Mouse (Mus musculus): ENCODE measurements around the gene 5730596B20Rik.

Gene 5730596B20Rik

DNA sequence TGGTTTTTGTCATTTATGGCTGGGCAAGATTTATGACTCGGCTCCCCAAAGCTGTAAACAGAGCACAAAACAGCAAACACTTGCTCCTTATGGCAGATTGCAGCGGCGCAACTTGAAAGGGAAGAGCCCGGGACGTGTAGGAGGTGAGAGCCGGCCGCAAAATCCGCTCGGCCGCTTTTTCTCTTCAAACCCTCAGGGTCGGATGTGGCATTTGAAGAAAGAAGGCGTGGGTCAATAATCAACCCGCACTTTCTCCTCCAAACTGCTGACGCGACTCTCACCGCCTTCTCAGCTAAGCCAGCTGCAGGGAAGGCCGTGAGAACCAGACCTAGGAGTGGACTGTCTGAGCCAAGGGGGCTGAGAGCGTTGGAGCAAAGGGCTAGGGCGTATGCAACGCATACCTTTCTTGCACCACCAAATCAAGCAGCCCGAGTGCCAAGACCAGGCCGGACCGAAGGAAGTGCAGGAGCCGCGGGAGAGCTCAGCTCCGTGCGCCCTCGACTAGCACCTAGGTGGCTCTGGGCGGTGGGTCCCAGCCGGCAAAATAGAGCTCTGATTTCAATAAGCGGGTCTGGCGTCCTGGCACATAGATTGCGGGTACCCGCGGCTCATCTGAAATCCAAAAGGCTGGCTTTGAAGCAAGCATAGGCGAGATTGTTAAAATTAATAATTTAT is at the start of gene 5730596B20Rik:
Gene 5730596B20Rik, plus strand, starts transcription at position 438 of the 675 bp plus-strand sequence.
- DNase-seq (ENCODE audit: low spot score): no peak

DNA sequence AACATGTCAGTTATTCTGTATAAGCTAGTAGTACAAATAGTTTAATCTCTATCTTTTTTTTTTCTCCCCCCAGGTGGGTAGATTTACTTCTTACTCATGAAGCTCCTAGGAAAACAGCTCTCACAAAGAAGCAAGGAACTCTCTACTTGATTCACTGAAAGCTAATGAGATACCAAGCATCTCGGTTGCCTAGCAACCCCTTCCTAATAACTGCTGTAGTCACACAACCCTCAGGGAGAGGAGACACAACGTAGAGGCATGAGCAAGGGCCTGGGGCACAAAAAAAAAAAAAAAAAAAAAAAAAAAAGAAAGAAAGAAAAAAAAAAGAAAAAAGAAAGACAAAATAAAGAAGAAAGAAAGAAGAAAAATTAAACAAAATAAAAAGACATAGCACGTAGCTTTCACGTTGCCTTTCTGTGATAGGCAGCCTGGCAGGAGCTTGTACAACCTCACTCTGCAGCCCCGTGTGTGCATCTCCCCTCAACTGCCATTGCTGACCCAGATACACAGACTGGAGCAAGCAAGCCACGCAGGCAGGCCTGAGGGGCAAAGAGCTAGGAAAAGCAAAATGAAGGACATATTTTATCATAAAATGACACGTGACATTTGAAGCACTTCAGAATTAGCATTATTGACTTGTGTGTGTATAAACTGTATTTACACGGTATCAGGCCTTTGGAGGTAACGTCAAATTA is 39.3 kb upstream of the 5730596B20Rik start:
- DNase-seq (ENCODE audit: low spot score): no peak

DNA sequence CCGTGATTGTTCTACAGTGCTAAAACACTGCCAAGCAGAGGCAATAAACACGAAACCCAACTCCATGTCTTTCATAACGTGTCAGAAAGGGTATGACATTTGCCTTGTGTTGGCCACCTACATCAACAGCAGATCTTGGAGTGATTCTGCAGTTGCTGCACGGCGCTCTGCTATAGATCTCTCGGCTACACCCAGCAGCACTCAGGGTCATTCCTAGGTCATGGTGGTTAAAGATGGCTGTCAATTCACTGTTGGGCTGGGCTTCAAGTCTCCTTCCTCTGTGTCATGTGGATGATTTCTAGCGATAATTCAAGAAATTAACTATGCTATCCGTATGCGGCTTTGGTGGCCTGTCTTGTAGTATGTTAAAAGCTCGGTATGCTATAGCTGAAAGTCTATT is 38.7 kb upstream of the 5730596B20Rik start:
- no peak for DNase-seq (ENCODE audit: low spot score)

DNA sequence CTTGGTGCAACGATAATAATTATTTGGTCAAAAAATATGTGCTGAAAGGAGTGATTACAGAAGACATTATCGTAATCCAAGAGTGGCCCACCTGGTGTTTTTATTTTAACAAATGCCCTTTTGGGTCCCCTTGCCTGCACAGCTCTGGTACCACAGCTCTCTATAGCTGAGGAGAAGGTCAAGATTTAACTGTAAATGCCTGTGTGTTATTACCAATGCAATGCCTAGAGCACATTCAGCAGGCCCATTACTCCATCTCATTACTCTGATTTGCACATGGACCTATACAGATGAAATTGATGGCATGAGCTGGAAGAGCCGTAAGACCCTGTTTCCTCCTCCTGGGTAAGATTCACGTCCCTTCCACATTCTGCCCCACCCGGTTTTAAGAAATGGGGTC is 38.2 kb upstream of the 5730596B20Rik start:
- DNase-seq (ENCODE audit: low spot score): no peak

DNA sequence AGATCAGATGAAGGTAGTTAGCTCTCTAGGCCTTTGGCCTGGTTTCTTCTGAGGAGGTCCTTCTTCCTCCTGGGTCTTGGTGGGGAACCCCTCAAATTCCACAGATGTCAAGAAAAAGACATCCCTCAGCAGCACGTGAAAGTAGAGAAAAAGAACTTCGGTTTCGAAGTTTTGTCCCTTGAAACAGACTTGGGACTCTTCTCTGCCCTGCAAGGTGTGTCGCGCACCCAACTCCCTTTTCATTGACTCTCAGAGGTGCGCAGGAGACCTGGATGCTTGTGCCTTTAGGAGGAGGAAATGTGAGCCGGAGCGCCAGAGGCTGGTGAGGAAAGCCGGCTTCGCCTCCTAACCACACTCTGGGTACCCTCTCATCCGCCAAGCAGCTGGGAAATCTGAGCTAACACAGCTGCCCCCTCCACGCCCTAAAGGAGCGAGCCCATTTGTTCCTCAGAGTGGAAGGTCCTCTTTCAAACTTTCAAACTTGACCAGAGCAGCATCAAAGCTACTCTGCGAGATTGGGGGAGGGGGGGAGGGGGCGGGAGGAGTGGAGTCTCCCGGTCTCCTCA is 26.8 kb upstream of the 5730596B20Rik start:
- DNase-seq (ENCODE audit: low spot score): no peak

DNA sequence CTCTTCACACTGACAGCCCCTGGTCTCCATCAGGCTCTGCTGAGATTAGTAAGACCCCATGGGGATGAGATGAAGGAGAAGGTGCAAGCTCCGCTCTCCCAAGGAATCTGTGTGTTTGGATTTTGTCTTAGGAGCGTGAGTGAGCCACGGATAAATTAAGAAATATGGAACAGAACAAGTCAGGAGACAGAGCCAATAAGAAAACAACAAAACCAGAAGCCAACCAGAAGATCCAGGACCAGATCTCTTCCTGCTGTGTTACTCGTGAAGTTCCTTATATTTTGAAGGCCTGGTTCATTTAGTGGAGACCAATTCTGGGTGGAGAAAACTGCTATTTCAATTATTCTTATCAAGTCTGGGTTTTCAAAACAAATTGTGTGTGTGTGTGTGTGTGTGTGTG is 25.7 kb upstream of the 5730596B20Rik start:
- no peak for DNase-seq (ENCODE audit: low spot score)

DNA sequence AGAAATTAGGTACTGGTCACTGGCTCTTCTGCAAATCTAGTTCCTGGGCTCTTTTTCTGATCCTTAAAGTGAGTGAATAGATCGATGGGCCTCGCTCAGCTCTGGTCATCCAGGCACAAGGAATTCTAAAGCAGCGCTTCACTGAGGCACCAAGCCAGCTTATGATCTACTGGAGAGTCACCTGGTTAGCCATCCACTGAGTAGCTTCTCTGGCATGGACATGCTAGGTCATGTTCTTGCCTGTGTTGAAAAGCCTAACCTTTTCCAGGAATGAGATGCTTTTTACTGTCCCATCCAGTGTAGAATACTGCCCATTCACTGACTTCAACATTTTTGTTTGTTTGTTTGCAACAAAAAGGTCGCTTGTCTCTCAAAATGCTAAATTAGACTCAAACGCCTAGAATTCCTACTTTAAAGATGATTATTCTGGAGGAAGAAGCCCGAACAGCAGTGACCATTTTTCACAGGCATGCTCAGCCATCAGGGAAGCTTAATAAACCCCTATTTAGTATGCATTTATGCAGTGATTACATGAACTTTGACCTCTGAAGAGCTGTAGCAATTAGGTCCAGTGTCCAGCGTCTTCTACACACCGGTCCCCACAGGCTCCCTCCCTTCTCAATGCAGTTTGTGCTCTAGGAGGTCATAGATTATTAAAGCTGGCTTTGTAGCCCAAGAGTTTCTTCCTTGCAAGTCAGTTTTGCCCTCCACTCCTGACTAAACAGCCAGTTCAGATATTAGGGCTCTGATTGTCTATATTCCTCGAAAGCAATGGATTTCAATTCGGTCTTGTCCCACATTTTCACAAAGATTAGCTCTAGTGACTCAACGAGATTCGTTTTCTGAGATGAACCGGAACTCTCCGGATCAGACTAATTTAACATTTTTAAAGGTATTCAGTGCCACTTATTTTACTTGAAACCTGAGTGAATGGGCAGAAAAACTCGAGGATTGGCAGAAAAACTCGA is 24.8 kb upstream of the 5730596B20Rik start:
- no peak for DNase-seq (ENCODE audit: low spot score)

DNA sequence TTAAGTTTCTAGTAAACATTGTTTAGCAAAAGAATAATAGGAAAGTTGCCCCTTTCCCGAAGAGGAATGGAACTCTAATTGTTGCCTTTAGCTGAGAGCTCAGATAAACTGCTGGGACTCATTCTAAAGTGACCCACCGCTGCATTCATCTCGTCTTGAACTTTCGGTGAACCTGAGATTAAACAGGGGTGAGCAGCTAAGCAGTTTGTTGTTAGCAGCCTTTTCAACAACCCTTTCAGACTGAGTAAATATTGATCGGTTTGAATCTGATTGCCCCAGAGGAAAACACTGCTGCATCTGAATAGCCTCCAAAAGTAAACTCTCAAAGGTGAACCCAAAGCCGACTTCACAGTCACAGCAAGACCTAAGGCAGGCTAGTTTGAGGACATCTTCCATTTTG is 24.0 kb upstream of the 5730596B20Rik start:
- DNase-seq (ENCODE audit: low spot score): no peak

DNA sequence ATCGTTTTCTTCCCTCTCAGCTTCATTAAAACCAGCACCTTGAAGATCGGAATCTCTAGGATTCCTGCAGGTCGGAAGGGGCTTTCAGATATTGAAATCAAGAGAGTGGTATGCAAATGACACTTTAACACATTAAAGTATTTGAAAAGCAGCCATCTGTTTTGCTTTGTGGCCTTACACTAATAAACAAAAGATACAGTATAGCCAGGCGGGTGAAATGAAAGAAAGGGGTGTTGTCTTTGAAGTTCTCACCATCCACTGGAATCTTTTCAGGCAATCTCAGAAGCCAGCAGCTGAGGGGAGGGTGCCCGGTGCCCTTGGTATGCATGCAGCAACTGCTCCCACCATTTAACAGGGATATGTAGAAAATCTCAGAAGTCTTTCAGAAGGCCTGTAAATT is 23.3 kb upstream of the 5730596B20Rik start:
- DNase-seq (ENCODE audit: low spot score): no peak

DNA sequence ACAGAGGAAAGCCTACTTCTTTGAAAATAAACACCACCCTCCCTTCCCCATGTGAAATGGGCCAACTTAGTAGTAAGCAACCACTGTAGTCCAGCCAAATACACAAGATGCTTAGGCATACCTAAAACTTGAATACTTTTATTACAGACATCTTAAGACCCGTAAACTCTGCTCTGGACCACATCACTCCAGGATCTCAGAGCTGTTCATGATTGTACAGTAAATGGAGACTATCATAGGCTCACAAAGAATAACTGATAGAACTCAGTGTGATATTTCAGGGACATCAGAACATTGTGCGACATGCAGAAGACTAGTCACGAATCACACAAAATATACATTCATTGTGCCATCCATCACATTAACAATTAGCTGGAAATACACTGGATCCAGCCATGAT is 21.8 kb upstream of the 5730596B20Rik start:
- no peak for DNase-seq (ENCODE audit: low spot score)

DNA sequence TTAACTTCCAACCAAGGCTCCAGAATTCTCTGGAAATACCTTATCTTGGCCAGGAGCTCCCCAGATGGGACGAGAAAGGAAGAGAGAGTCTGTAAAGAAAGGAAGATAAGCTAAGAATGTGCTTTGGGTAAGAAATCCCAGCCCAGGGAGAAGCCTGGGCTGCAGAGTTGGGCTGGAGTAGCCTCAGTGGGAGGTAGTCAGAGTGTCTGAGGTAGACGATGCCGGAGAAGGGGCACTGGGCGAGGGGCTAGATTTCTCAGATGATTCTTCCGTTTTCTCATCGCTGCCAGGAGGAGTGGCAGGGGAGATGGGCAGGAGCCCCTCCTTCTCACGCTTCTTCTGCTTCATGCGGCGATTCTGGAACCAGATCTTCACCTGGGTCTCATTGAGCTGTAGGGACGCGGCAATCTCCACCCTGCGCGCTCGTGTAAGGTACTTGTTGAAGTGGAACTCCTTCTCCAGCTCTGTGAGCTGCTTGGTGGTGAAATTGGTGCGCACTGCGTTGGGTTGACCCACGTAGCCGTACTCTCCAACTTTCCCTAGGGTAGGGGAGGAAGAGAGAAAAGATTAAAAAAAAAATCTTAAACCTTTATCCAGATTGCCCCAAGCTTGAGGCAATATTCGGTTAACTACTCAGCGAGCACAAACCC is 20.6 kb upstream of the 5730596B20Rik start:
- DNase-seq (ENCODE audit: low spot score): no peak

DNA sequence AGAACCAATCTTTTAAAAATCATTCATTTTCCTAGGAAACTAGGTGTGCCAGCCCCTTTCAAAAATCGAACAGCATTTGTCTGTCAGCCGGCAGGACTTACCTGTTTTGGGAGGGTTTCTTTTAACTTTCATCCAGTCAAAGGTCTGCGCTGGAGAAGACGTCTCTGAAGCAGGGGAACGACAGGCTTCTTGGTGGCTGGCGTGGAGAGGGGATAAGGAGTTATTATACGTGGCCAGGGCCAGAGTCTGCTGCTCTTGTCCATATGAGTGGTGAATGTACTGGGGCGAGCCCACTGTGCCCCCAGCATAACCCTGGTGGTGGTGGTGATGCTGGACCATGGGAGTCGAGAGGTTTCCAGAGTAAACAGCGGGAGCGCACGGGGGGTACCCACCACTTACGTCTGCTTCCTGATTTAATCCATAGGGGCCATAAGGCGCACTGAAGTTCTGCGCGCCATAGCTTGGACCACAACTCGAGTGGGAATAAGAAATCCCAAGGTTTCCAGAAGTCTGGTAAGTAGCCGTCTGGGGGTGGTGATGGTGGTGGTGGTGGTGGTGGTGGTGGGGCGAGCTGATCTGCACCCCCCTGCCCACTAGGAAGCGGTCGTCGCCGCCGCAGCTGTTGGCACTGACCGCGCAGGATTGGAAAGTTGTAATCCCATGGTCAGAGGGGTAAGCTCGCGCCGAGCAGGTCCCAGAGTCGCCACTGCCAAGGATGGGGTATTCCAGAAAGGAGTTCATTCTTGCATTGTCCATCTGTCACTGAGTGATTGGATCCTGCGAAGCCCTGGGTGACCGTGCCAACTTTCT is 19.6 kb upstream of the 5730596B20Rik start:
- no peak for DNase-seq (ENCODE audit: low spot score)

DNA sequence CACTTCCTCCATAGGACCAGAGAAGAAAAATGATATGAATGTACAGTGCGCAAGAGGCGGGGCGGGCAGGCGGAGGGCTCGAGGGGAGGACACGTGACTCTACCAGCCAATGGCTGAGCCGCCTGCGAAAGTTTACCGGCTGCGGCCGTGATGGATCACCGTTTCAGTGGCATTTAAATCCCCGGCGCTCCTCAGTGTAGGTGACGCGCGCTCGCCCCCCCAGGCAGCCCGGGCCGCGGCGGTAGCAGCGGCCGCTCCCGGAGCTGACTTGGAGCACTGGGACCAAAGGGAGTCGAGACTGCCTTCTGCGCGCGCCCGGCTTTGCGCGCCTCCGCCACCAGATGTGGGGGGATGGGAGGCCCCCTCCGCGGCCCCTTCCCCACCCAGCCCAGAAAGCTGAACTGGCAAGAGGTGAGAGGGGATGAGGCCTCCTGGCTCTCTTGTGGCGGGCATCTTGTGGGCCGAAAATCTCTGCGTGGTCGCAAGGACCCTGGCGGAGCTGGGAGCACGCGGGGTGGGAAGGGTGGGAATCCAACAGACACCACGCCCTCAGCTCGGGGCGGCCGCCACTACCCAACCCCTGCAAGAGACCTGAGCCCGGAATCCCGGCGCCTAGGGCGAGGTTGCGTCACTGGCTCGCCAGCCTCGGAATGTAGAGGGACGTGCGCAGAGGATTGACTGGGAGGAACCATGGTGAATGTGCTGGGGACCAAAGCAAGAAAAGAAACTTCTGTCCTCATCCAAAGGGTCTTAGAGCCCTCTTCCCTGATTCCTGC is 18.8 kb upstream of the 5730596B20Rik start, which contains the start of gene Hoxa1:
Gene Hoxa1, minus strand, starts transcription at position 42 of the 776 bp plus-strand sequence.
- DNase-seq (ENCODE audit: low spot score): peak; percentile 44

DNA sequence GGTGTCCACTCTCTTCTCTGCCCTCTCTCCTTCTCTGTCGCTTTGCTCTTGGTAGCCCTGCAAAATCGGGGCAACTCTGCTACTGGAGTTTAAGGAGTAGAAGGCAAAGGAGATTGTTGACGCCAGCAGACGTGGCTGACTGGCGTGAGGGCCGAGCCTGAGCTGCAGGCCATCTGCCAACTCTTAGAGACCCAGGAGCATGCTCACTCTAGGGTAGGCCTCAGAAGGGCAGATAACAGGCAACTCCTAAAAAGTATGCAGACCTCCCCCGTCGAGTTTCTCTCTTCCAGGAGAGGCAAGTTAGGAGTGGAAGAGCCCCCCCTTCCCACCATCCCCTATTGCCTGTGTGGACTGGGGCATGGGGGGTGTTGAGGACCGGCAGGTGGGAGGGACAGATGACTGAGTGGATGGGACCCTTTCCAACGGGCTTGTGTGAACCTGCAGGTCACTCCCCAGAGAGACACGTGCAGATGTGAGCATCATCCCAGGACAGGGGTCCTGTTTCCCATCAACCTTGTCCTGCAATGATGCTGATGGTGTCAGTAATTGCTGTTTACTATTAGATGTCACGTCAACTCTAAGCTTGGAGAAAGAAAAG is 18.0 kb upstream of the 5730596B20Rik start:
- DNase-seq (ENCODE audit: low spot score): no peak

DNA sequence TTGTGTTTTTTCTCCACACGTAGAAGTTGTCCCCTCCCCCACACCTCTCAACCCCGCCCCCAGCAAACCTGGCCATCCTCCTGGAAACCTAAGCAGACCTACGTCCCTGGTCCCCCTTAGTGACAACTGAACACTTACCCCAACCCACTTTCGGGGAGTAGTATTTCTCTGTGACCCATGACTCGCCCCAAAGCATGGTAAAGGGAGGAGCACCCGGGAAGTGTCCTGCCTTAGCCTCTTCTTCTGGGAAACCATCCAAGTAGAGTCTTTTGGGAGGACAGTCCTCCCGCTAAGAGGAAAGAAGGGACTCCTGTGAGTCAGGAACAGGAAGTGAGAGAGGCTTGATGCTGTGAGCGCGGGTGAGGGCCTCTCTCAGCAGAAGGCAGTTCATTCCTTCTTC is 17.3 kb upstream of the 5730596B20Rik start:
- DNase-seq (ENCODE audit: low spot score): no peak

DNA sequence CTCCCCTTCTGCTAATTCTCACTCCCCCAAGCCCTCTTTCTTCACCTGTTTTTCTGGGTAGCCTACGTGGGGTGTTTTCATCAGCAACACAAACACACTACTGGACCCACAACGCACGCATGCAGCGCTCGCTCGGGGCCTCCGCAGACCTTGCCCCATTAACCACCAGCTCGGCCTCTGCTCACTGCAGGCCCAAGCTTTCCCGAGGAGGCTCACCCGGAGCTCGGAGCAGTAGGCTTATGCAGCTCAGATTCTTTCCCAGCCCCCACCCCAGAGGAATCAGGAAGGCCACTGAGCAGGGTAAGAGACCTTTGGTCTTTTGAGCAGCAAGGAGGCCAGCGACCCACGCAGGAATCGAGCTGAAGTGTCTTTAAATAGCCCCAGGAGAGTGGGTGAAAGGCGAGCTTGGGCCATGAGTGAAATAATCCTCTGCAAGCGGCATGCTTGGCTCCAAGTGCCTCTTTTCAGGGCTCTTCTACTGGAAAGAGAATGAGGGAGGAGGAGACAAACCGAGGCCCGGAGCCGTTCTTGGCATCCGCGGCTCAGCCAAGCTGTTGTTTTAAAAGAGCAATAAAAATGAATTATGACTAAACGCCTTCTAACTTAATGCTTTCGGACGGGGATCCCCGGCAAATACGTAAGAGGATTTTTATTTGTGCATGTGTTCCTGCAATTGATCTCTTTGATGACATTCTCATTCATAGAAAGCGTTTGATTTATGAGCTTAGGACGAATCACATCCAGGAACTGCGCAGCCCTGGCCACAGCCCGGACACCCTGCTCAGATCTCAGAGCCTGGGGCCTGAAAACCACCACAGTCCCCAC is 16.6 kb upstream of the 5730596B20Rik start:
- DNase-seq (ENCODE audit: low spot score): peak; percentile 40

DNA sequence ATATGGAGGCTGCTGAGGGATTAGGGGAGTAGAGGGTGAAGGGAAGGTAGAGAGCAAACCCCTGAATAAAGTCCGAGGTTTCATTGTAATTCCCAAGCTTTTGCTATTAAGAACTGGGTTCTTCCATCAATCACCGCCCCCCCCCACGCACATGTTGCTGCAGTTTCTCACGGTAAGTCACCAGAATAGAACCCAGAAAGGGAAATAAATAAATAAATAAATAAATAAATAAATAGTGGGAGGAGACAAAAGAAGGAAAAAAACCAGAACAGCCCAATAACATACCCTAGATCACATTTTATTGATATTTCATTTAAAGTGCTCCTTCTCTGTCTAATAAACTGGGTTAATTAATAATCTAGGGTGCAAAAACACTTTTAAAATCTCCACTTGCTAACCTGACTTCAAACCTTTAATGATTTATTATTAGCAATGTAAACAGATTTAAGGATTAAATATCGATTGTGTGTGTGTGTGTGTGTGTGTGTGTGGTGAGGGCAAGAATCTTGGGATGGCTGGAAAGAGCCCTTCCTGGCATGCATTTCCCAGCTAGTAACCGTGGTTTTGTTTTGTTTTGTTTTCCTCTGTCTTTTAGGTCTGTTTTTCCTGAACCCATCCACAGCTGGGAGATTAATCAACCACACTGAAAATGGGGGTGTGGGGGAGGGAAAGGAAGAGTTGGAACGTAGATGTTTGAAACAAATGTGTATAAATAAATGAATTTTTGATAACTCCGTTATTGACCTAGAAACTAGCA is 15.8 kb upstream of the 5730596B20Rik start:
- no peak for DNase-seq (ENCODE audit: low spot score)

DNA sequence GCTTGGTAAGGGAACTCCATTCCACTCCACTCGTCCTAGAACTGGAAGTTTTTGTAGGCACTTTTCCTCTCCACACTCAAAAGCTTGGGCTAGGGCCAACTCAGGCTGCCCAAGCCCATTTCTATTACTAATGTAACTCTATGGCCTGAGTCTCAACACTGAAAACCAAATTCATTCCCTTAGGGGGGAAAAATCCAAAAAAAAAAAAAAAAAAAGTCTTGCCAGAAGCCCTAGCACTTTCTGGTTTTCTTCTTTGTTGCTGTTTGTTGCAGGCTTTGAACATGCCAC is 15.3 kb upstream of the 5730596B20Rik start:
- no peak for DNase-seq (ENCODE audit: low spot score)

All from ovary, adult 18-20 months (tissue).